Mouse (Mus musculus): ENCODE data around the gene Rpl14. TPM values are rescaled to one million over a fixed set of nuclear protein-coding genes. Genes with fewer than 3 reads are reported as not detected.

Rpl14 gene
- polyA plus RNA-seq, 1 experiment, result 711 TPM

DNA sequence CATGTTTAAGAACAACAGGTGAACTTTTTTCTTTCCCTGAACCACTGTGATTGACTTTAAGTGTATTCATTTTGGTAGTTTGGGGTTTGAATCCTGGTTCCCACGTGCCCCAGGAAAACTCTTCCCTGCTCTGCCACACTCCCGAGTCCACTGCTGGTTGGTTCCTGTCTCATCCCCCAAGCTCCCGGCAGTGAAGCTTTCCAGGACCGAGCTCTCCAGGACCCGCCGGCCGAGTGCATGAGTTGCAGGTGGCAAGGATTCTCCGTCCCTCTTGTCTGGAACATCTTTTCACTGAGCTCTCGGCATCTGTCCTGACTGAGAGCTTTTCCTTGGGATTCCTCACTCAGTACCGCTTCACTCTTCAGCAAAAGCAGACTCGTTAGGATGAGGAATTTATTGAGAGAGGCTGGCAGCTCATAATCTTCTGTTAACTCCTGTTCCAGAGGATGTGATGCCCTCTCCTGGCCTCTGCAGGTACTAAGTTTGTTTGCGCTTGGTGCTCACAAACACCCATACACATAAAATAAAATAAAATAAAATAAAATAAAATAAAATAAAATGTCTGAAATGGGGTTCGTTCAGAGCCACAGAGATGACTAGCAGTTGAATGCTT, 1.4 kb upstream of the Rpl14 start:
- H3K4me1 ChIP-seq (ENCODE audit: control insufficient read depth, insufficient read depth, low read length), result peaks cover 16% of the 10 kb centered on the region
- peak overlapping the region; percentile 94 for H3K27ac ChIP-seq (ENCODE audit: insufficient read depth, low read depth, low read length)
- TF ChIP-seq POLR2A (IDR thresholded peaks at IDR 0.05; ENCODE audit: borderline replicate concordance, low read depth, low read length), result no peak
- TF ChIP-seq CTCF (IDR thresholded peaks at IDR 0.05; ENCODE audit: low read depth, low read length), result no peak
- no peak overlapping the region for H3K4me3 ChIP-seq (ENCODE audit: insufficient read depth, low read length)

DNA sequence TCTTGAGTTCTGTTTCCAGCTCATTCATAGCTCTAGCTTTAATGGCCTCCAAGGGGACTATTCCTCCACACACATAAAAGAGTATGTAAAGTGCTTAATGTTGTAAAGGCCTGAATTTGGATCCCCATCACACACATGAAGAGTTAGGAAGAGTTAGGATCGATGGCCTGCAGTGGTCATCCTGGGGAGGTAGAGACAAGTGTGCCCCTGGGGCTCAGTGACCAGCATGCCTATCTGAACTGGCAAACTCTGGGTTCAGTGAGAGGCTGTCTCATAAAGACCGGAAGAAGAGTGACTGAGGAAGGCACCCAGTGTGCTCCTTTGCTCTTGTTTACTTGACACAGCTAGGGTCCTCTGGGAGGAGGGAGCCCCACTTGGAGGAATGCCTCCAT, 914 bp upstream of the Rpl14 start:
- H3K4me3 ChIP-seq (ENCODE audit: insufficient read depth, low read length), result peak overlapping the region; percentile 89
- peaks cover 13% of the 10 kb centered on the region for H3K4me1 ChIP-seq (ENCODE audit: control insufficient read depth, insufficient read depth, low read length)
- TF ChIP-seq POLR2A (IDR thresholded peaks at IDR 0.05; ENCODE audit: borderline replicate concordance, low read depth, low read length) (no peak), CTCF (IDR thresholded peaks at IDR 0.05; ENCODE audit: low read depth, low read length) (0 out of 2 replicates have a peak, but pooled peaks have one; percentile 38)
- peak overlapping the region; percentile 94 for H3K27ac ChIP-seq (ENCODE audit: insufficient read depth, low read depth, low read length)

DNA sequence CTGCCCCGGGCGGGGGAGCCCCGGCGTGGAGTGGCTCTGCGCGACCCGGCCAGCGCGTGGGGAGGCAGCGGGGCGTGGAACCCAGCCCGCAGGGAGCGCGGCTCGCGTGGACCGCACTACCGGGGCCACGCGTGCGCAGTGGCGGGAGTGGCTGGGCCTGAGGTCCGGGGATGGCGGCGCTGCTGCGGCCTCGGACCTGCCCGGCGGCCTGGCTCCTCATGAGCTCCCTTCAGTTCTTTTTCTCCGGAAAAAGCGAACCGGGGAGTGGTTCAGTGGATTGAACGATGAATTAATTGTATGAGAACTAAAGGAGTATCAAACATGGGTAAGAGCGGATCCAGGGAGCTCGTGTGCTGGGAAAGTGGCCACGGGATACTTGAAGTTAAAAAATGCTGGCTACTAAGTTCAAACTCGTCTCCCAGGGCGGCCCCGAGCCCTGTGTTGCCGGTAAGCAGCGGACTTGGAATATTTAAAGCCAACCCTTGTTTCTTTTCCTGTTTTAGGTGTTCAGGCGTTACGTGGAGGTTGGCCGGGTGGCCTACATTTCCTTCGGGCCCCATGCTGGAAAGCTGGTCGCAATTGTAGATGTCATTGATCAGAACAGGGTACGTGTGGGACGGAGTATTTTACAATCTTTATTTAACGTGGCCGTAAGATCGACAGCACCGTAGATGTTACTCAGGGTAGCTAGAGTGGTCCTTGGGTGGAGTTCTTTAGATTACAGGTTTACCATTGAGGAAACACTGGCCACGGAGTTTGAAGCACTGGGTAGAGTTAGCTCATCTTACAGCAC, 545 bp downstream of the Rpl14 start:
- no peak for TF ChIP-seq CTCF (IDR thresholded peaks at IDR 0.05; ENCODE audit: low read depth, low read length)
- TF ChIP-seq POLR2A (IDR thresholded peaks at IDR 0.05; ENCODE audit: borderline replicate concordance, low read depth, low read length), result no peak
- Histone ChIP-seq H3K4me1 (ENCODE audit: control insufficient read depth, insufficient read depth, low read length) (peaks cover 12% of the 10 kb centered on the region), H3K4me3 (ENCODE audit: insufficient read depth, low read length) (peak overlapping the region; percentile 89), H3K27ac (ENCODE audit: insufficient read depth, low read depth, low read length) (peak overlapping the region; percentile 65)

GRCm38 (mm10) chr9:120575748-120576661, 4.8 kb downstream of the Rpl14 start:
- TF ChIP-seq CTCF (IDR thresholded peaks at IDR 0.05; ENCODE audit: low read depth, low read length) (no peak), POLR2A (IDR thresholded peaks at IDR 0.05; ENCODE audit: borderline replicate concordance, low read depth, low read length) (no peak)
- H3K4me1 ChIP-seq (ENCODE audit: control insufficient read depth, insufficient read depth, low read length), result peaks cover 21% of the 10 kb centered on the region

DNA sequence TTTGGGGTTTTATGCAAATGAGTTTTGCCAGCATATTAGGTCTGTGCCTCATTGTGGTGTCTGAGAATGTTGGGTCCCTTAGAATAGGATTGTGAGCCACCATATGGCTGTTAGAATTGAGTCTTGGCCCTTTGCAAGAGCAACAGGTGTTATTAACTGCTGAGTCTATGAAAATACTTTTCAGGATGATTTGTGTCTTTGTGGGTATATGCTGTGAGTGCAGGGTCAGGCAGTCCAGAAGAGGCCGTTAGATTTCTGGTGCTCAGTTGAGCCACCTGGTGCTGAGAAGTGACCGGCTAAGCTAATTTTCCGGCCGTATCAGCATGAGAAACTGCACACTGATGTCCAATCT, 5.4 kb downstream of the Rpl14 start:
- Histone ChIP-seq H3K27ac (ENCODE audit: insufficient read depth, low read depth, low read length) (no peak overlapping the region), H3K4me3 (ENCODE audit: insufficient read depth, low read length) (peak overlapping the region; percentile 31; the same call in 1 of the 2 replicates), H3K4me1 (ENCODE audit: control insufficient read depth, insufficient read depth, low read length) (peaks cover 21% of the 10 kb centered on the region)
- TF ChIP-seq POLR2A (IDR thresholded peaks at IDR 0.05; ENCODE audit: borderline replicate concordance, low read depth, low read length), result no peak
- no peak for TF ChIP-seq CTCF (IDR thresholded peaks at IDR 0.05; ENCODE audit: low read depth, low read length)

More at GRCm38 (mm10) chr9:120575748-120576661, 4.8 kb downstream of the Rpl14 start:
- Histone ChIP-seq H3K27ac (ENCODE audit: insufficient read depth, low read depth, low read length) (no peak overlapping the region), H3K4me3 (ENCODE audit: insufficient read depth, low read length) (no peak overlapping the region)

DNA sequence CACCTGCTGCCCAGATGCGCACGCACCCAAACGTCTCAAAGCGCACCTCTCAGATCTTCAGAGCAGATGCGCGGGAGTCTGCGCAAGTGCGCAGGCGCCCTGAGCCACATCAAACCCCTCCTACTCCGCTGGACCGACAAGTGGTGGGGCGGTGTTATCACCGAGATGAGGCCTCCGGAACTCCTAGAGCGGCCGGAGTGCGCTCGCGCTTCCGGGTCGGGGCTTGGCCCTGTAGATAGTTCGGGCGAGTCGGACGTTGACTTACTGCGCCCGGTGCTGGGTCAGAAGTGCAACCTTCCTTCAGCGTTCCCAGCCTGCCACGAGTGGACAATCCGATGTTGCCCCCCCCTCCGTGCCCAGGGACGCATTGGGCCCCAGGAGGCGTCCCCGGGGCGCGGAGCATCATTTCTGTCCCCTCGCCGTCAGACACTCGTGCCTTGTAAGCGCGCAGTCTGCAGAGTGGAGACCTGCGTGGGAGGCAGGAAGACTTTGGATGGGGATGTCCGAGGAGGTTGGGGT, 5.9 kb downstream of the Rpl14 start:
- Histone ChIP-seq H3K27ac (ENCODE audit: insufficient read depth, low read depth, low read length) (peak overlapping the region; percentile 61), H3K4me1 (ENCODE audit: control insufficient read depth, insufficient read depth, low read length) (peaks cover 24% of the 10 kb centered on the region), H3K4me3 (ENCODE audit: insufficient read depth, low read length) (peak overlapping the region; percentile 77)
- TF ChIP-seq CTCF (IDR thresholded peaks at IDR 0.05; ENCODE audit: low read depth, low read length) (no peak), POLR2A (IDR thresholded peaks at IDR 0.05; ENCODE audit: borderline replicate concordance, low read depth, low read length) (no peak)

GRCm38 (mm10) chr9:120577706-120578405, 6.6 kb downstream of the Rpl14 start:
- Histone ChIP-seq H3K4me3 (ENCODE audit: insufficient read depth, low read length) (peak overlapping the region; percentile 77), H3K4me1 (ENCODE audit: control insufficient read depth, insufficient read depth, low read length) (peaks cover 24% of the 10 kb centered on the region), H3K27ac (ENCODE audit: insufficient read depth, low read depth, low read length) (peak overlapping the region; percentile 61)
- TF ChIP-seq POLR2A (IDR thresholded peaks at IDR 0.05; ENCODE audit: borderline replicate concordance, low read depth, low read length) (no peak), CTCF (IDR thresholded peaks at IDR 0.05; ENCODE audit: low read depth, low read length) (no peak)

DNA sequence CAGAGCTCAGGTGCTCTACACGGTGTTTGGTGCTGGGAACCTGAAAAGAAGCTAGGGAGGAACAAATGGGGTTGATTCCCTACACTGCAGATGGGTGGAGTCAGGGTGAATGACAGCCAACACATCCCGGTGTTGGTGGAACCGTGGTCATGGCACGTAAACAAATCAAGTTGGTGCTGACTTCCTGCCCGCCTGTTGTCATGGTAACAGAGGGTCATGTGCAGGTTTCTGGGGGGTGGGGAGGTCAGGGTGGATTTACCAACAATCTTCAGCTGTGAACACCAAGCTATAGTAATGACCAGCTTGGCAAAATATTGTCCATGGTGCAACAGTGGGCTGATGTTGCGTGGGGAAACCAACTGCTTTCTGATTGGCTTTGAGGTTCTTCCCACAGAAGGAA, 7.5 kb downstream of the Rpl14 start:
- Histone ChIP-seq H3K4me3 (ENCODE audit: insufficient read depth, low read length) (no peak overlapping the region), H3K4me1 (ENCODE audit: control insufficient read depth, insufficient read depth, low read length) (peaks cover 25% of the 10 kb centered on the region), H3K27ac (ENCODE audit: insufficient read depth, low read depth, low read length) (no peak overlapping the region)
- no peak for TF ChIP-seq CTCF (IDR thresholded peaks at IDR 0.05; ENCODE audit: low read depth, low read length)
- TF ChIP-seq POLR2A (IDR thresholded peaks at IDR 0.05; ENCODE audit: borderline replicate concordance, low read depth, low read length), result no peak

- H3K4me1 ChIP-seq (ENCODE audit: control insufficient read depth, insufficient read depth, low read length), result peaks cover 25% of the 10 kb centered on the region
- H3K4me3 ChIP-seq (ENCODE audit: insufficient read depth, low read length), result no peak overlapping the region
- TF ChIP-seq CTCF (IDR thresholded peaks at IDR 0.05; ENCODE audit: low read depth, low read length) (no peak), POLR2A (IDR thresholded peaks at IDR 0.05; ENCODE audit: borderline replicate concordance, low read depth, low read length) (no peak)
- H3K27ac ChIP-seq (ENCODE audit: insufficient read depth, low read depth, low read length), result no peak overlapping the region
Observed at GRCm38 (mm10) chr9:120579808-120580207, 8.6 kb downstream of the Rpl14 start.

Data from bone marrow macrophage, adult 2 months (primary cell).